Mouse (Mus musculus) megakaryocyte, embryonic 14.5 days (primary cell): ENCODE measurements around the gene Ifngr1.

ENCODE experiments used
- FLI1 ChIP-seq: IDR thresholded peaks from 2 replicates; pipeline ENCODE4 v1.6.1; 2012; ENCODE audit warnings: low read length, inconsistent platforms, mixed read lengths
- GATA1 ChIP-seq: IDR thresholded peaks from 3 replicates; pipeline ENCODE4 v1.6.1; 2012; ENCODE audit warnings: mixed read lengths, low read length, inconsistent platforms, borderline replicate concordance

GRCm38 (mm10) chr10:19624617-19625016, 32.9 kb downstream of the Ifngr1 start:
- TF ChIP-seq FLI1 (no peak), GATA1 (no peak)
